Mouse (Mus musculus) heart, postnatal 14 days (tissue): ENCODE measurements at regions not wholly inside any gene's neighbourhood (a gene's known extent, or its start where the extent isn't known, plus 50 kb on each side); places are given as distances from the start of the nearest gene placed in this dataset.

ENCODE experiments used
- DNase-seq, 2 experiments: peaks; one replicate each; pipeline ENCODE4 v3.0.0; 2021 to 2022
- intact Hi-C: fragments of 180-260 bp; cut with DNase I; formaldehyde crosslinking; loops from one replicate; pipeline ENCODE4 v1.15.1; 2025

DNA sequence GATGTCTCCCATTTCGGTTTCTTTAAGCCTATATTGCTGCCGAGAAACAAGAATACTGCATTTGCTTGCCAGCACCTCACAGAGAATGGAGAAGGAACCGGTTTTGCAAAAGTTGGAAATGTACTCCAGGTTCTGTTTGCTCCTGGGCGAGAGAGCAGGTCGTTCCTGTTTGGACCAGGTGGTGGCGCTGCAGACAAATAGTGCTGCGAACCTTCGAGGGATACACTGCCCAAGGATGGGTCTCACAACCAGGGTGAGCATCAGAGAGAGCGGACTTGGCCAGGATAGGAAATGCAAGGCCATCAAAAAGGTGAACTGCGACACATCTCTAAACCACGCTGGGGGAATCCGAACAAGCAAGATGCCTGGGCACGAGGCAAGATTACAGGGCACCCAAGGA is 54.0 kb upstream of the Ets2 start:
- peak; percentile 79 to 87 for DNase-seq
- intact Hi-C loops, result loop anchor here (1.0 to 5.0 kb wide), 3 partner anchors 53 to 314 kb away; no protein-coding TSS in a partner anchor

DNA sequence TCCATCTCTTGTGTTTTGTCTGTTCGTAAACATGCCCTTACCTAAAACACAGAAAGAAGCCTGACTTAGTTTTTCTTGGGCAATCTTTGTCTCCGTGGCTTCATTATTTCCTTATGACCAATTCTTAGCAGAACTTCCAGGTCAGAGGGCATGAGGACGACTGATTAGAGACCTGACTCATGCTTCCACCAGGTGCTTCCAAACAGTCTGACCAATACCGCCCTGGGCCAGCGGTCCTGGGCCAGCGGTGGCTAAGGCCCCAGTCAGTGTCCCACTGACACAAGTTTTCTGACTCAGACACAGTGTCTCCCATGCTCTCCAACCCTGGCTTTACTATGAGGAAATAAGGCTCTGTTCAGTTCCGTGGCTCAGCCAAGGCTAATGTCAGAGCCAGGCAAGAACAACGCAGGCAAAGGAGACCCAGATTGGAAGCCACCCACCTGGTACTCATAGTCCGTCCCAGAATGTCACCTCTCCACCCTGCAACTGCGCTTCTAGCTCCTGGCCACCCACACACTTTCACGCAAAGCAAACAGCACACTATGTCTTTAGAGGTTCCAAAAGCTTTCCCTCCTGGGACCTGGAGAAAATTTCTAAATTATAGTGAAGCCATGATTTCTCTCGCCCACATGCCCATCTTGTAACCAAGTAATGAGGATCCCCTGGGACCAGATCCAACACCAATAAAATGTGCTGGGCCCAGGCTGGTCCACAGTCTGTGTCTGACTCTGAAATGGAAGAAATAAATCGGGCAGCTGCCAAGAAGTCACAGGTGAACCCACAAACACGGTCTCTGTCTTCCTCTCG is 56.6 kb upstream of the Erg start:
- no peak for DNase-seq
- intact Hi-C loops, result no loop called here

DNA sequence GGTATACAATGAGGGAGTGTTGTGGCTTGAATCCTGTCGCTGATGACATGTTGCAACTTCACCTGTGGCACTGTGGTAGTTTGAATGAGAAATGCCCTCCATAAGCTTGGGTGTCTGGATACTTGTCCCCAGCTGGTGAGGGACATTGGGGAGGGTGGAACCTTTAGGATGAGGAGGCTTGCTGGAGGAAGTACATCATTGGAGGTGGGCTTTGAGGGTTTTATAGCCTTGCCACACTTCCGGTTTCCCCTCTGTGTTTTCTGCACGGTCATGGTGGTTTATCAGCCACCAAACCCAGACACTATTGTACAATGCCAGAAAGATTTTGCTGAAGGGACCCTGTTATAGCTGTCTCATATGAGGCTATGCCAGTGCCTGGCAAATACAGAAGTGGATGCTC is 54.3 kb upstream of the Erg start:
- DNase-seq, result no peak

DNA sequence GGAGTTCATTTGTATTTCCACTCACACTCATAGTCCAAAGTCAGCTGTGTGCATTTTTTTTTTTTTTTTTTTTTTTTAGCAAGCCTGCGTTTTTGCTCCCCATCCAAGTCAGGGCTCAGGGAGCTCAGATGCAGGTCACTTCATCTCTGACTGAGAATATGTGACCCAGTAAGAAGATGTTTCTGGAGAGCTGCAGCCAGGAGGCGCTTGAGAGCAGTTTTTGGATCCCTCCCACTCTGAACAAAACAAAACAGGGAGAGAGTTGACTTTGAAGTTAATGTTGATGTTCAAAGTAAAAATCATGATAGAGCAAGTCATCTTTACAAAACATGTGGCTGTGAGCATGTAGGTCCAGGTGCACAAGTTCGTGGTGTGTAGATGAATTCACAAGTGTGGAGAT is 53.3 kb upstream of the Erg start:
- DNase-seq, result no peak
- intact Hi-C loops, result no loop called here

More for the DNA sequence above, 54.3 kb upstream of the Erg start:
- intact Hi-C loops, result no loop called here

DNA sequence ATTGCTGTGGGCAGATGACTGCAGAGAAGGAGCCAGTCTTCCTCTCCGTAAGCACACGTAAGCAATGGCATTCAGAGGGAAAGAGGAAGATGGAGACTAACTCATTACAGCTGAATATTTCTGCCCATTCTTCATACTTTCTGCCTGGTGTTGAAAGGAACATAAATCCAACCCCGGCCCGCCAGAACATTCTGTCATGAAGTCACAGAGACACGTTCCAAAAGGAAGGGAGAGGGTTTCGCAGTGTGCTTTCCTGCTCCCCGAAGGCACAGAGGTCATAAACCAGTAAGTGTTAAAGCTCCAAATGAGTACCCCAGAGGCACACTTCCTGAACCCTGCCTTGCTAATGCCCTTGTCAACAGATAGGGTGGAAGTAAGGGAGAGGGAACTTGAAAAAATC is 51.5 kb upstream of the Erg start:
- intact Hi-C loops, result no loop called here
- no peak for DNase-seq

DNA sequence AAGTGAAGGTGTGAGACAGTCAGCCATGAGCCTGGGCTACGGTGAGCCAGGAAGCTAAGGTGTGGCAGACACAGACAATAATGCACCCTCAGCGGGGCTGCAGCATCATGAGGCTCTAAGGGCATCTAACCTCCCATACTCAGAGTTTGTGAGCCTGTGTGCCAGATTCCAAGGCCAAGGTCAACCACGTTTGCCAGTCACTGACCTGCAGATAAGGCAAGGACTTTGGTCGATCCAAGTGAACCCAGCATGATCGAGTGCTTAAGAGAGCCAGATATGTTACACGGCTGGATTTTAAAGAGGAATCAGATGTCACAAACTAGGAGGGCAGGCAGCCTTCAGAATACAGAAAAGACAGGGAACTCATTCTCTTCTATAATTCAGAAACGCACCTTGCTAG is 50.2 kb upstream of the Erg start:
- intact Hi-C loops, result no loop called here
- DNase-seq, result no peak
